In the genomic region with DNA sequence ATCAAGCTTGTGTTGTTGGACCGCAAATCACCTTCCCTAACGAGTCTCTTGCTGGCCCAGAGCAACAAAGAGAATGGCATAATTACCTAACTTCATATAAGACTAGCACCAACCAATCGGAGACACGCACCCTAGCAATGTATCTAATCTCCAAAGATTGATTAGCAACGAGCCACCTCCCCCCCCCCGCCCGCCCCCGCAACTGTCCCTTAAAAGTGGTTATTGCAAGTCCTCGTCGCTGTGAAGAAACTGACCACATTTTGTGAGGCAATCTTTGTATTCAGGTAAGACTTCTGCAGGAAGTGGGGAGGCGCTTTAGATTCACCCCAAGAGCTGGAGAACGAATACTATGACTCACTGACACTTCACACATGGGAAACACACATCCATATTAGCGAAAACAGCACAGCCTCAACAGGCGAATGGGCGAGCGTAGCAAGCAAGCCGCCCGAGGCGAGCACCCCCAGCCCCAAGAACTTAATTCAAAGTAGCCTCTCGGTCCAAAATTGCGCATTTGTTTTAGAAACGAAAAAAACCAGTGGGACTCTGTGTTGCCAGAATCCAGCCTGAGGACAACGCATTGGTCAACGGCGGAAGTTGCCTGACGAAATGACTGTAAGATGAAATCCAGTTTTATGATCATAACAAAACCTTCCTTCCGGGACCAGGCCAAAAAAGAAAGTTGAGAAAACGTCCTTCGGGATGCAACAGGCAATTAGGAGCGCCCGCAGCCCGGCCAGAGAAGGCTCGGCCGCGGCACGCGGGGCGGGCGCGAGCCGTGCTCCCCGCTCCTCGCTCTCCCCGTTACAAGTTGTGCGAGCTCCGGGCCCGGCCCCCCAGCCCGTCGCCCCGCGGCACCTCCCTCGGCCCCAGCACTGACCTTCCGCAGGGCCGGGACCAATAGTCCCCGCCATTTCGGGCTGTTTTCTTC, we compare ENCODE assay signal across 8 mouse cellular contexts. TPM values are rescaled to one million over a fixed set of nuclear protein-coding genes. Genes with fewer than 3 reads are reported as not detected.
DNase-seq lines count a peak whose midpoint lies in the region; ATAC-seq lines count a peak whose summit lies in the region.

No protein-coding gene starts in this region.

- H3K36me3 ChIP-seq in intestine, embryonic 15.5 days, result no peaks in the 10 kb centered on the region
- no peaks in the 10 kb centered on the region for H3K36me3 ChIP-seq in limb, embryonic 13.5 days
- no peaks in the 10 kb centered on the region for H3K36me3 ChIP-seq in midbrain, embryonic 13.5 days

- H3K4me2 ChIP-seq in intestine, embryonic 15.5 days (replicated peaks), result peak overlapping the region; percentile 75
- peak overlapping the region; percentile 79 for H3K4me2 ChIP-seq in limb, embryonic 13.5 days (replicated peaks)
- peak overlapping the region; percentile 72 for H3K4me2 ChIP-seq in midbrain, embryonic 13.5 days (replicated peaks)

- H3K27me3 ChIP-seq in intestine, embryonic 15.5 days (replicated peaks), result no peaks in the 10 kb centered on the region
- no peaks in the 10 kb centered on the region for H3K27me3 ChIP-seq in limb, embryonic 13.5 days
- no peaks in the 10 kb centered on the region for H3K27me3 ChIP-seq in midbrain, embryonic 13.5 days

- H3K27ac ChIP-seq in intestine, embryonic 15.5 days, result peak overlapping the region; percentile 99
- H3K27ac ChIP-seq in limb, embryonic 13.5 days, result peak overlapping the region; percentile 95
- H3K27ac ChIP-seq in midbrain, embryonic 13.5 days, result peak overlapping the region; percentile 98

- peak overlapping the region; percentile 98 for H3K9ac ChIP-seq in intestine, embryonic 15.5 days
- peak overlapping the region; percentile 99 for H3K9ac ChIP-seq in limb, embryonic 13.5 days
- peak overlapping the region; percentile 95 for H3K9ac ChIP-seq in midbrain, embryonic 13.5 days (replicated peaks)

- H3K9me3 ChIP-seq in intestine, embryonic 15.5 days, result no peaks in the 10 kb centered on the region
- no peaks in the 10 kb centered on the region for H3K9me3 ChIP-seq in limb, embryonic 13.5 days
- no peaks in the 10 kb centered on the region for H3K9me3 ChIP-seq in midbrain, embryonic 13.5 days

- peak; percentile 73 for ATAC-seq in intestine, embryonic 15.5 days
- peak; percentile 46 for ATAC-seq in limb, embryonic 13.5 days (ENCODE audit: low FRiP score, low read depth)
- ATAC-seq in midbrain, embryonic 13.5 days, result peak; percentile 65

- H3K4me3 ChIP-seq in intestine, embryonic 15.5 days (replicated peaks), result peak overlapping the region; percentile 97
- peak overlapping the region; percentile 95 for H3K4me3 ChIP-seq in limb, embryonic 13.5 days
- peak overlapping the region; percentile 94 for H3K4me3 ChIP-seq in midbrain, embryonic 13.5 days (replicated peaks)

- H3K4me1 ChIP-seq in intestine, embryonic 15.5 days (replicated peaks), result peaks cover 3% of the 10 kb centered on the region; the same call in 1 of the 2 replicates
- H3K4me1 ChIP-seq in limb, embryonic 13.5 days, result peaks cover 23% of the 10 kb centered on the region
- H3K4me1 ChIP-seq in midbrain, embryonic 13.5 days (replicated peaks), result peaks cover 10% of the 10 kb centered on the region

- under 1% methylated on average over 56 of the region's 56 CpGs for WGBS in intestine, embryonic 15.5 days
- under 1% methylated on average over 56 of the region's 56 CpGs for WGBS in limb, embryonic 13.5 days
- 1% methylated on average over 50 of the region's 56 CpGs for WGBS in midbrain, embryonic 13.5 days

- peak; percentile 11 to 32 for DNase-seq in left cerebral cortex, adult 18-20 months (ENCODE audit: low spot score in 2 of 2)
- no peak for DNase-seq in left cerebral cortex, adult 11 months (ENCODE audit: low spot score)
- DNase-seq in embryo, embryonic 10.5 days (ENCODE audit: low spot score), result peak; percentile 70
- DNase-seq in gastrocnemius, postnatal 4 days (ENCODE audit: low spot score in 2 of 2), result peak; percentile 29 to 46
- peak; percentile 61 to 76 for DNase-seq in spleen, postnatal 10 days (ENCODE audit: low spot score in 2 of 2)

RNA-seq across cellular contexts. Expression of gene Sos2, which starts 0.8 kb away (rescaled TPM):
- 10 to 100 TPM; 36.3 to 39.6 TPM for total RNA-seq in left cerebral cortex, adult 18-20 months (2021)
- total RNA-seq in gastrocnemius, postnatal 4 days (2021), result 10 to 100 TPM; 37.5 to 42.9 TPM
- 8.5 and 8.7 TPM in 2 replicates for polyA plus RNA-seq in intestine, embryonic 15.5 days (2015; fragmentation: Nextera tagmentation; extraction: Ambion mirVana)
- polyA plus RNA-seq in limb, embryonic 13.5 days (2015; fragmentation: Nextera tagmentation; extraction: Ambion mirVana), result 11.3 and 12.6 TPM in 2 replicates
- 12.4 and 13.1 TPM in 2 replicates for polyA plus RNA-seq in midbrain, embryonic 13.5 days (2015; fragmentation: Nextera tagmentation; extraction: Ambion mirVana)

RNA-seq across cellular contexts. Expression of gene L2hgdh, which starts 43.8 kb away (rescaled TPM):
- 10 to 100 TPM; 21.9 TPM for total RNA-seq in left cerebral cortex, adult 18-20 months (2021)
- total RNA-seq in gastrocnemius, postnatal 4 days (2021), result 10 to 100 TPM; 38.1 to 38.9 TPM
- 20.7 and 21.6 TPM in 2 replicates for polyA plus RNA-seq in intestine, embryonic 15.5 days (2015; fragmentation: Nextera tagmentation; extraction: Ambion mirVana)
- polyA plus RNA-seq in limb, embryonic 13.5 days (2015; fragmentation: Nextera tagmentation; extraction: Ambion mirVana), result 17.8 and 20.1 TPM in 2 replicates
- 9.7 and 10.7 TPM in 2 replicates for polyA plus RNA-seq in midbrain, embryonic 13.5 days (2015; fragmentation: Nextera tagmentation; extraction: Ambion mirVana)

RNA-seq across cellular contexts. Expression of gene Atp5s, which starts 43.9 kb away (rescaled TPM):
- 10 to 100 TPM; 32.7 to 32.8 TPM for total RNA-seq in left cerebral cortex, adult 18-20 months (2021)
- total RNA-seq in gastrocnemius, postnatal 4 days (2021), result 10 to 100 TPM; 10.6 to 11.0 TPM
- 29.6 and 31.3 TPM in 2 replicates for polyA plus RNA-seq in intestine, embryonic 15.5 days (2015; fragmentation: Nextera tagmentation; extraction: Ambion mirVana)
- 30.5 and 37.3 TPM in 2 replicates for polyA plus RNA-seq in limb, embryonic 13.5 days (2015; fragmentation: Nextera tagmentation; extraction: Ambion mirVana)
- 24.9 and 25.2 TPM in 2 replicates for polyA plus RNA-seq in midbrain, embryonic 13.5 days (2015; fragmentation: Nextera tagmentation; extraction: Ambion mirVana)
